Mouse (Mus musculus) liver, embryonic 15.5 days (tissue): Measurements from ENCODE around the gene Cdrt4. TPM values are rescaled to one million over a fixed set of nuclear protein-coding genes. Genes with fewer than 3 reads are reported as not detected.

ENCODE experiments used
- ATAC-seq: fragments of 200-750 bp; cut with Nextera tagmentation; 2 replicates; pipeline ENCODE4 v1.8.0; 2017; ENCODE audit warnings: moderate number of reproducible peaks, mild to moderate bottlenecking, moderate library complexity; ENCODE audit not compliant: insufficient read depth
- H3K27ac ChIP-seq: fragments of 300-500 bp; sonication (generic); replicated peaks from 2 replicates; pipeline ENCODE4 v1.5.1; 2015; ENCODE audit warnings: mild to moderate bottlenecking, inconsistent platforms
- H3K27me3 ChIP-seq: fragments of 300-500 bp; sonication (generic); 2 replicates; pipeline ENCODE4 v1.6.1; 2015; ENCODE audit warnings: mild to moderate bottlenecking, inconsistent platforms
- H3K36me3 ChIP-seq: fragments of 300-500 bp; sonication (generic); replicated peaks from 2 replicates; pipeline ENCODE4 v1.6.1; 2015; ENCODE audit warnings: moderate library complexity, mild to moderate bottlenecking, inconsistent platforms
- H3K4me1 ChIP-seq: fragments of 300-500 bp; sonication (generic); replicated peaks from 2 replicates; pipeline ENCODE4 v1.6.1; 2015; ENCODE audit warnings: inconsistent platforms
- H3K4me2 ChIP-seq: fragments of 300-500 bp; sonication (generic); 2 replicates; pipeline ENCODE4 v1.6.1; 2015; ENCODE audit warnings: moderate library complexity, mild to moderate bottlenecking, inconsistent platforms
- H3K4me3 ChIP-seq: fragments of 300-500 bp; sonication (generic); replicated peaks from 2 replicates; pipeline ENCODE4 v1.5.1; 2015; ENCODE audit warnings: mild to moderate bottlenecking, inconsistent platforms
- H3K9ac ChIP-seq: fragments of 300-500 bp; sonication (generic); 2 replicates; pipeline ENCODE4 v1.6.1; 2015; ENCODE audit warnings: moderate library complexity, mild to moderate bottlenecking, inconsistent platforms
- H3K9me3 ChIP-seq: fragments of 300-500 bp; sonication (generic); replicated peaks from 2 replicates; pipeline ENCODE4 v1.6.1; 2016; ENCODE audit warnings: inconsistent platforms
- WGBS: fragments of 180-500 bp; shearing (Covaris S2); methylation state at CpG from one replicate; pipeline ENCODE4 v1.1.7; 2015; ENCODE audit warnings: mixed read lengths; ENCODE audit not compliant: insufficient replicate concordance; 5-methylcytosine and 5-hydroxymethylcytosine counted together
- polyA plus RNA-seq: library from polyadenylated mRNA; unstranded; fragments of >200 nt; fragmentation: Nextera tagmentation; extraction: Ambion mirVana; gene quantifications from 2 replicates; pipeline ENCODE4 v1.2.1, GENCODE M21; 2015

Cdrt4 gene
- polyA plus RNA-seq, 1 experiment from 2014 or later, result not detected

GRCm38 (mm10) chr11:62921052-62921977 lies 29.7 kb upstream of the Cdrt4 start:
- peak overlapping the region; percentile 40 for H3K4me2 ChIP-seq
- WGBS, result 24% methylated on average over 25 of the region's 25 CpGs
- H3K4me3 ChIP-seq, result 0 out of 2 replicates have a peak overlapping the region, but pooled peaks have one; percentile 2
- H3K27ac ChIP-seq, result no peak overlapping the region; the same call in 1 of the 2 replicates
- no peaks in the 10 kb centered on the region for H3K36me3 ChIP-seq
- no peaks in the 10 kb centered on the region for H3K27me3 ChIP-seq
- no peak for ATAC-seq
- no peaks in the 10 kb centered on the region for H3K4me1 ChIP-seq
- no peaks in the 10 kb centered on the region for H3K9me3 ChIP-seq
- no peak overlapping the region for H3K9ac ChIP-seq

- Histone ChIP-seq H3K27ac (no peak overlapping the region), H3K4me1 (0 out of 2 replicates have a peak, but pooled peaks cover under 1% of the 10 kb centered on the region), H3K36me3 (no peaks in the 10 kb centered on the region), H3K4me2 (no peak overlapping the region), H3K9ac (no peak overlapping the region), H3K9me3 (no peaks in the 10 kb centered on the region), H3K4me3 (no peak overlapping the region), H3K27me3 (no peaks in the 10 kb centered on the region)
- no peak for ATAC-seq
- WGBS, result 37% methylated on average over 6 of the region's 6 CpGs
Observed at GRCm38 (mm10) chr11:62924091-62924761, 26.8 kb upstream of the Cdrt4 start.

DNA sequence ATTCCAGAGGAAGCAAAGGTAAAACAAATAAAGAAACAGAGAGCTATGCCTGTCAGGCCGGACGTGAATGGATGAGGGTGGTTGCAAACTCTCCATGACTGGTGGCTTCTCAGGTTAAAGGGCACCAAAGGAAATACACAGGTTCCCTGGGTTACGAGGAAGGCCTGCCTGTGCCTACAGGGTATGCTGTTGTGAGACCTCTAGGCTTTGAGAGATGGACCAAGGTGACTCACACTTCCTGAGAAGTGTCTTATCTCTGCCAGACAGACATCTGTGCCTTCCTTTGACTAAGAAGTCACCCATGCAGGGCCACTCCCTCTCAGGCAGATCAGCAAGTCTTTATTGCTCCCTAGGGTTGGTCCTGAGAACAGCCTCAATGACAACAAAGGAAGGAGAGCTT lies 21.2 kb upstream of the Cdrt4 start:
- no peaks in the 10 kb centered on the region for H3K27me3 ChIP-seq
- 13% methylated on average over 3 of the region's 3 CpGs for WGBS
- peak; percentile 80 for ATAC-seq
- no peak overlapping the region for H3K9ac ChIP-seq
- no peaks in the 10 kb centered on the region for H3K36me3 ChIP-seq
- H3K4me2 ChIP-seq, result no peak overlapping the region
- peaks cover 16% of the 10 kb centered on the region for H3K4me1 ChIP-seq
- no peaks in the 10 kb centered on the region for H3K9me3 ChIP-seq
- no peak overlapping the region for H3K27ac ChIP-seq
- no peak overlapping the region for H3K4me3 ChIP-seq

DNA sequence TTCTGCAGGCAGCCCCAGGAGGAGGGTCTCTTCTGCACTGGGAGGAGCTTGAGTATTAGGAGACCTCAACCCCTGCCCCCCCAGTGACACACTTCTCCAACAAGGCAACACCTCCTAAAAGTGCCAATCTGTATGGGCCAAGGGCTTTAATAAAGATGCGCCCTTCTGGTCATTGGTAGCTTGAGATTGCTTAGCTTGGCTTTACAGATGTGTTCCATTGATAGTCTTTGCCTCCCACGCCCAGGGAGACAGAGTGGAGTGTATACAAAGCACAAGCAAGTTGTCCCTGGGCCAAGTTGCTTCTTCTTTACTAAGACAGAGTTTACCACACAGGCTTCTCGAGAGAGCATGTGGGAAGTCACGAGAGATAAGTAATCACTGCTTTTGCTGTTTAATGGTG lies 20.4 kb upstream of the Cdrt4 start:
- Histone ChIP-seq H3K4me2 (no peak overlapping the region), H3K36me3 (no peaks in the 10 kb centered on the region), H3K9me3 (no peaks in the 10 kb centered on the region), H3K9ac (no peak overlapping the region), H3K27me3 (no peaks in the 10 kb centered on the region), H3K4me1 (peaks cover 16% of the 10 kb centered on the region), H3K4me3 (no peak overlapping the region), H3K27ac (no peak overlapping the region)
- 31% methylated on average over 4 of the region's 4 CpGs for whole genome bisulfite sequencing
- ATAC-seq, result no peak

DNA sequence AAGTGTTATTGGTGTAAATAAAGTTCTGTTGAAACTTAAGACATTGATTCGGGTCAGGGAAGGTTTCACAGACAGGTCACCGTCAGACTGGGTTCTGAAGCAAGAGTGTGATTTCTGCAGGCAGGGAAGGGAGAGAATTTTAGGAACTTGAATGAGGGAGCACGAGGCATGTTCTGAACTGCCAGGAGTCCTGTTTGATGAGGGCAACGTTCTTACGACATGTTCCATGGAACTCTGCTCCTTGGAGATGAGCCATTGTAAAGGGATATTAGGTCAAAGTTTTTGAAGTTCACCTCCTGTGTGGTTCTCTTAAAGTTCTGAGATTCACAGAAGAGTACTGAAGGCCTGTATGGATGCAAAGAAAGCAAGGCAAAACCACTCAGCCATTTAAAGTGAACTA lies 19.9 kb upstream of the Cdrt4 start:
- no peak for ATAC-seq
- Histone ChIP-seq H3K36me3 (no peaks in the 10 kb centered on the region), H3K4me3 (no peak overlapping the region), H3K4me2 (no peak overlapping the region), H3K9me3 (no peaks in the 10 kb centered on the region), H3K4me1 (peaks cover 16% of the 10 kb centered on the region), H3K27ac (no peak overlapping the region), H3K9ac (no peak overlapping the region), H3K27me3 (no peaks in the 10 kb centered on the region)
- 59% methylated on average over 5 of the region's 5 CpGs for WGBS

DNA sequence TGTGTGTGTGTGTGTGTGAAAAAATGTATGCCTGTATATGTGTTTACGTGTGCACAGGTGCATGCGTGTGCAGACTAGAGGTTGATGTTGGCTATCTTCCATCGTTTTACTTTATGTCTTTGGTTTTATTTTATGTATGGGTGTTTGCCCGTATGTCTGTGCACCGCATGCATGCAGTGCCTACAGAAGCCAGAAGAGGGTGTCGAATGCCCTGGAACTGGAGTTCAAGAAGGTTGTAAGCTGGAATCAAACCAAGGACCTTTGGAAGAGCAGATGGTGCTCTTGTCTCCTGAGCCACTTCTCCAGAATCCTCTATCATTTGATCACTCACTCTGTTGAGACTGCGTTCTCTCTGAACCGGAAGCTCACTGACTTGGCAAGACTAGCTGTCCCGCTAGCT lies 17.9 kb upstream of the Cdrt4 start:
- Histone ChIP-seq H3K27me3 (no peaks in the 10 kb centered on the region), H3K4me1 (peaks cover 16% of the 10 kb centered on the region), H3K4me3 (no peak overlapping the region), H3K36me3 (no peaks in the 10 kb centered on the region), H3K9ac (no peak overlapping the region), H3K9me3 (no peaks in the 10 kb centered on the region), H3K4me2 (no peak overlapping the region), H3K27ac (no peak overlapping the region)
- no peak for ATAC-seq
- 66% methylated on average over 9 of the region's 9 CpGs for WGBS

- ATAC-seq, result no peak
- no peaks in the 10 kb centered on the region for H3K27me3 ChIP-seq
- no peaks in the 10 kb centered on the region for H3K9me3 ChIP-seq
- H3K4me3 ChIP-seq, result no peak overlapping the region
- 53% methylated on average over 11 of the region's 11 CpGs for WGBS
- H3K4me2 ChIP-seq, result no peak overlapping the region
- no peak overlapping the region for H3K9ac ChIP-seq
- peaks cover 9% of the 10 kb centered on the region; the same call in 1 of the 2 replicates for H3K4me1 ChIP-seq
- H3K36me3 ChIP-seq, result no peaks in the 10 kb centered on the region
- no peak overlapping the region for H3K27ac ChIP-seq
Observed at GRCm38 (mm10) chr11:62934795-62935514, 16.0 kb upstream of the Cdrt4 start.

GRCm38 (mm10) chr11:62937986-62938385 lies 13.0 kb upstream of the Cdrt4 start:
- H3K27ac ChIP-seq, result no peak overlapping the region
- H3K9me3 ChIP-seq, result no peaks in the 10 kb centered on the region
- H3K4me2 ChIP-seq, result no peak overlapping the region
- no peaks in the 10 kb centered on the region for H3K4me1 ChIP-seq
- WGBS, result 32% methylated on average over 6 of the region's 6 CpGs
- H3K36me3 ChIP-seq, result no peaks in the 10 kb centered on the region
- no peak overlapping the region for H3K4me3 ChIP-seq
- no peak for ATAC-seq
- no peak overlapping the region for H3K9ac ChIP-seq
- H3K27me3 ChIP-seq, result no peaks in the 10 kb centered on the region

- Histone ChIP-seq H3K4me2 (no peak overlapping the region), H3K4me3 (no peak overlapping the region), H3K27ac (no peak overlapping the region), H3K27me3 (no peaks in the 10 kb centered on the region), H3K9me3 (no peaks in the 10 kb centered on the region), H3K4me1 (no peaks in the 10 kb centered on the region), H3K36me3 (no peaks in the 10 kb centered on the region), H3K9ac (no peak overlapping the region)
- WGBS, result 53% methylated on average over 5 of the region's 5 CpGs
- ATAC-seq, result no peak
Observed at GRCm38 (mm10) chr11:62938921-62939320, 12.1 kb upstream of the Cdrt4 start.

DNA sequence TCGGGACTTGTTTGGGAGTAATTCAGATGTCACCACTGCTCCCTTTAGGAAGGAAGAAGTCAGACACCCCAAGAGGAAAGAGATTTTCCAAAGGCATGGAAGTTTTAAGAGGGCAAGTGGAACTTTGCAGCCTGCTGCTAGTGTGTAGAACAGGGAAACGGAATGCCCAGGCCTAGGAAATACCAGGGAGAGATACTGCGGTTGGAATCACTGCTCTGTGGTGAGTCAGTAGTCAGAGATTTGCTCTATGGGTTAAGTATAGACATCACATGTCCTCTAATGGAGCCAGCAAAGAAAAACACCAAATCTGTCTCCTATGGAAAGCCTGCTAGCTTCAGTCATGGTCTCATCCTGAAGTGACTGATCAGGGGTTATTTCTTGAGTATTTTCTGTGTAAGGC lies 10.8 kb upstream of the Cdrt4 start:
- Histone ChIP-seq H3K9me3 (no peaks in the 10 kb centered on the region), H3K27ac (no peak overlapping the region), H3K9ac (no peak overlapping the region), H3K4me1 (no peaks in the 10 kb centered on the region), H3K27me3 (no peaks in the 10 kb centered on the region), H3K36me3 (no peaks in the 10 kb centered on the region), H3K4me3 (no peak overlapping the region), H3K4me2 (no peak overlapping the region)
- 50% methylated on average over 3 of the region's 3 CpGs for WGBS
- ATAC-seq, result no peak

- Histone ChIP-seq H3K36me3 (no peaks in the 10 kb centered on the region), H3K4me3 (no peak overlapping the region), H3K9ac (no peak overlapping the region), H3K4me2 (no peak overlapping the region), H3K4me1 (no peaks in the 10 kb centered on the region), H3K9me3 (no peaks in the 10 kb centered on the region), H3K27me3 (no peaks in the 10 kb centered on the region), H3K27ac (no peak overlapping the region)
- 38% methylated on average over 6 of the region's 6 CpGs for WGBS
- ATAC-seq, result no peak
Observed at GRCm38 (mm10) chr11:62943538-62943937, 7.5 kb upstream of the Cdrt4 start.
